Mouse (Mus musculus): ENCODE results near the gene Allc. TPM values are rescaled to one million over a fixed set of nuclear protein-coding genes. Genes with fewer than 3 reads are reported as not detected.
A peak's percentile ranks its signal among the peaks of the same experiment; 100 is the strongest.

The Allc gene
- under 1 TPM; 0.52 to 0.56 TPM for total RNA-seq (2021)
- long read RNA-seq: 0 reads

- DNase-seq (ENCODE audit: low spot score in 2 of 2): no peak
Observed at GRCm38 (mm10) chr12:28582423-28582822, at the start of gene Allc. TSS of gene Allc (minus strand) at chr12:28582523.

- DNase-seq (ENCODE audit: low spot score in 2 of 2): no peak
Observed at GRCm38 (mm10) chr12:28628436-28628835, 46.1 kb upstream of the Allc start.

GRCm38 (mm10) chr12:28627092-28627491, 44.8 kb upstream of the Allc start:
- DNase-seq (ENCODE audit: low spot score in 2 of 2): no peak

GRCm38 (mm10) chr12:28625407-28625806, 43.1 kb upstream of the Allc start:
- DNase-seq (ENCODE audit: low spot score in 2 of 2): no peak

- no peak for DNase-seq (ENCODE audit: low spot score in 2 of 2)
Observed at GRCm38 (mm10) chr12:28624251-28624650, 41.9 kb upstream of the Allc start.

GRCm38 (mm10) chr12:28623195-28623594, 40.9 kb upstream of the Allc start, which contains the start of gene Colec11:
TSS of gene Colec11 (minus strand) at chr12:28623377.
- no peak for DNase-seq (ENCODE audit: low spot score in 2 of 2)

- no peak for DNase-seq (ENCODE audit: low spot score in 2 of 2)
Observed at GRCm38 (mm10) chr12:28622641-28623040, 40.3 kb upstream of the Allc start.

- peak; percentile 47 to 51 for DNase-seq (ENCODE audit: low spot score in 2 of 2)
Observed at GRCm38 (mm10) chr12:28622167-28622532, 39.8 kb upstream of the Allc start.

- no peak for DNase-seq (ENCODE audit: low spot score in 2 of 2)
Observed at GRCm38 (mm10) chr12:28621451-28622166, 39.3 kb upstream of the Allc start.

- no peak for DNase-seq (ENCODE audit: low spot score in 2 of 2)
Observed at GRCm38 (mm10) chr12:28617297-28617696, 35.0 kb upstream of the Allc start.

GRCm38 (mm10) chr12:28614401-28614800, 32.1 kb upstream of the Allc start:
- DNase-seq (ENCODE audit: low spot score in 2 of 2): no peak

GRCm38 (mm10) chr12:28612391-28612790, 30.1 kb upstream of the Allc start:
- DNase-seq (ENCODE audit: low spot score in 2 of 2): peak; percentile 39 to 67

GRCm38 (mm10) chr12:28607546-28608305, 25.4 kb upstream of the Allc start:
- peak; percentile 61 to 81 for DNase-seq (ENCODE audit: low spot score in 2 of 2)

- DNase-seq (ENCODE audit: low spot score in 2 of 2): no peak
Observed at GRCm38 (mm10) chr12:28603494-28603893, 21.2 kb upstream of the Allc start.

GRCm38 (mm10) chr12:28602259-28602658, 19.9 kb upstream of the Allc start:
- no peak for DNase-seq (ENCODE audit: low spot score in 2 of 2)

GRCm38 (mm10) chr12:28598526-28598991, 16.2 kb upstream of the Allc start:
- DNase-seq (ENCODE audit: low spot score in 2 of 2): no peak

- DNase-seq (ENCODE audit: low spot score in 2 of 2): no peak
Observed at GRCm38 (mm10) chr12:28598110-28598509, 15.8 kb upstream of the Allc start.

GRCm38 (mm10) chr12:28597699-28598098, 15.4 kb upstream of the Allc start:
- no peak for DNase-seq (ENCODE audit: low spot score in 2 of 2)

- DNase-seq (ENCODE audit: low spot score in 2 of 2): no peak
Observed at GRCm38 (mm10) chr12:28596851-28597250, 14.5 kb upstream of the Allc start.

- DNase-seq (ENCODE audit: low spot score in 2 of 2): no peak
Observed at GRCm38 (mm10) chr12:28590428-28590827, 8.1 kb upstream of the Allc start.

- DNase-seq (ENCODE audit: low spot score in 2 of 2): peak; percentile 87 to 95
Observed at GRCm38 (mm10) chr12:28589090-28589868, 7.0 kb upstream of the Allc start.

- DNase-seq (ENCODE audit: low spot score in 2 of 2): peak; percentile 81 to 89
Observed at GRCm38 (mm10) chr12:28587949-28588348, 5.6 kb upstream of the Allc start.
